Mouse (Mus musculus): ENCODE results near the gene Coro1a.
A peak's percentile ranks its signal among the peaks of the same experiment; 100 is the strongest.
"Not testable (repeated sequence)": the region's sequence is repeated elsewhere in the genome, so short reads cannot be mapped to it uniquely, and the experiment has no call there.

Gene Coro1a

GRCm38 (mm10) chr7:126707442-126708174 is at the start of gene Coro1a:
TSS of gene Coro1a (minus strand) at chr7:126707787.
- DNase-seq (ENCODE audit: low read depth), result no peak

GRCm38 (mm10) chr7:126754866-126755265 is 47.3 kb upstream of the Coro1a start:
- DNase-seq (ENCODE audit: low read depth), result peak; percentile 67

GRCm38 (mm10) chr7:126749582-126750343 is 42.2 kb upstream of the Coro1a start:
- DNase-seq (ENCODE audit: low read depth), result no peak

GRCm38 (mm10) chr7:126748824-126749223 is 41.2 kb upstream of the Coro1a start:
- no peak for DNase-seq (ENCODE audit: low read depth)

GRCm38 (mm10) chr7:126746798-126747197 is 39.2 kb upstream of the Coro1a start:
- DNase-seq (ENCODE audit: low read depth), result no peak

- no peak for DNase-seq (ENCODE audit: low read depth)
Observed at GRCm38 (mm10) chr7:126746066-126746465, 38.5 kb upstream of the Coro1a start.

- DNase-seq (ENCODE audit: low read depth), result no peak
Observed at GRCm38 (mm10) chr7:126741964-126742482, 34.4 kb upstream of the Coro1a start.

- DNase-seq (ENCODE audit: low read depth), result no peak
Observed at GRCm38 (mm10) chr7:126741452-126741851, 33.9 kb upstream of the Coro1a start.

GRCm38 (mm10) chr7:126740977-126741376 is 33.4 kb upstream of the Coro1a start:
- DNase-seq (ENCODE audit: low read depth), result no peak

GRCm38 (mm10) chr7:126740132-126740735 is 32.6 kb upstream of the Coro1a start:
- no peak for DNase-seq (ENCODE audit: low read depth)

- DNase-seq (ENCODE audit: low read depth), result no peak
Observed at GRCm38 (mm10) chr7:126739551-126739950, 32.0 kb upstream of the Coro1a start.

GRCm38 (mm10) chr7:126736122-126736521 is 28.5 kb upstream of the Coro1a start:
- DNase-seq (ENCODE audit: low read depth), result no peak

- not testable (repeated sequence) for DNase-seq (ENCODE audit: low read depth)
Observed at GRCm38 (mm10) chr7:126730256-126730789, 22.7 kb upstream of the Coro1a start.

GRCm38 (mm10) chr7:126725667-126726066 is 18.1 kb upstream of the Coro1a start:
- no peak for DNase-seq (ENCODE audit: low read depth)

GRCm38 (mm10) chr7:126725077-126725476 is 17.5 kb upstream of the Coro1a start:
- DNase-seq (ENCODE audit: low read depth), result no peak

GRCm38 (mm10) chr7:126721635-126722034 is 14.0 kb upstream of the Coro1a start:
- no peak for DNase-seq (ENCODE audit: low read depth)

- no peak for DNase-seq (ENCODE audit: low read depth)
Observed at GRCm38 (mm10) chr7:126718787-126719337, 11.3 kb upstream of the Coro1a start.

GRCm38 (mm10) chr7:126717566-126717965 is 10.0 kb upstream of the Coro1a start:
- DNase-seq (ENCODE audit: low read depth), result no peak

GRCm38 (mm10) chr7:126715679-126716078 is 8.1 kb upstream of the Coro1a start:
- no peak for DNase-seq (ENCODE audit: low read depth)

GRCm38 (mm10) chr7:126711910-126712309 is 4.3 kb upstream of the Coro1a start:
- no peak for DNase-seq (ENCODE audit: low read depth)

- no peak for DNase-seq (ENCODE audit: low read depth)
Observed at GRCm38 (mm10) chr7:126710266-126710665, 2.7 kb upstream of the Coro1a start.
